Mouse (Mus musculus) lung, adult 2 months (tissue): ENCODE results near the gene Stk25.

Experiments
- CTCF ChIP-seq: fragments of 200-500 bp; IDR thresholded peaks from 2 replicates; pipeline ENCODE4 v1.5.1; 2011; ENCODE audit warnings: mild to moderate bottlenecking, low read length, control low read depth; ENCODE audit not compliant: insufficient read depth
- POLR2A ChIP-seq: fragments of 200-500 bp; IDR thresholded peaks from 2 replicates; pipeline ENCODE4 v1.6.1; 2011; ENCODE audit warnings: low read depth, mild to moderate bottlenecking, control low read depth, low read length, borderline replicate concordance; ENCODE audit errors: extremely low read depth

GRCm38 (mm10) chr1:93654798-93655197 is 3.7 kb downstream of the Stk25 start:
- no peak for TF ChIP-seq CTCF
- TF ChIP-seq POLR2A: no peak
